Mouse (Mus musculus): Measurements from ENCODE around the gene Dnaaf2. TPM values are rescaled to one million over a fixed set of nuclear protein-coding genes. Genes with fewer than 3 reads are reported as not detected.
"Not testable (repeated sequence)": the region's sequence is repeated elsewhere in the genome, so short reads cannot be mapped to it uniquely, and the experiment has no call there.

Dnaaf2 gene
- polyA plus RNA-seq, 1 experiment from 2014 or later = 5.3 TPM

GRCm38 (mm10) chr12:69183583-69184308 is 14.5 kb downstream of the Dnaaf2 start, which contains the start of the genes Rpl36al and Mgat2:
Gene Rpl36al, minus strand, starts transcription at chr12:69184083.
Gene Mgat2, plus strand, starts transcription at chr12:69184157.
- H3K4me1 ChIP-seq (replicated peaks) = peaks cover 37% of the 10 kb centered on the region
- no peaks in the 10 kb centered on the region for H3K27me3 ChIP-seq
- peak within 1 kb of the TSS; percentile 93 for H3K27ac ChIP-seq (replicated peaks)
- H3K9ac ChIP-seq = peak within 1 kb of the TSS; percentile 90
- ATAC-seq (ENCODE audit: insufficient read depth) = peak; percentile 97
- no peaks in the 10 kb centered on the region for H3K9me3 ChIP-seq (replicated peaks)
- peak within 1 kb of the TSS; percentile 97 for H3K4me2 ChIP-seq
- peaks cover 40% of the 10 kb centered on the region for H3K36me3 ChIP-seq (replicated peaks)
- under 1% methylated on average over 84 of the region's 84 CpGs for WGBS (ENCODE audit: insufficient replicate concordance)
- H3K4me3 ChIP-seq (replicated peaks) = peak within 1 kb of the TSS; percentile 90

- Histone ChIP-seq H3K4me1 (replicated peaks) (peaks cover 23% of the 10 kb centered on the region), H3K27ac (replicated peaks) (no peak overlapping the region), H3K9me3 (replicated peaks) (no peaks in the 10 kb centered on the region), H3K9ac (no peak overlapping the region), H3K27me3 (no peaks in the 10 kb centered on the region), H3K4me3 (replicated peaks) (no peak overlapping the region), H3K36me3 (replicated peaks) (peaks cover 45% of the 10 kb centered on the region), H3K4me2 (no peak overlapping the region)
- 61% methylated on average over 4 of the region's 4 CpGs for WGBS (ENCODE audit: insufficient replicate concordance)
- ATAC-seq (ENCODE audit: insufficient read depth) = no peak
Observed at GRCm38 (mm10) chr12:69181800-69182199, 16.4 kb downstream of the Dnaaf2 start.

GRCm38 (mm10) chr12:69179371-69179770 is 18.9 kb downstream of the Dnaaf2 start:
- Histone ChIP-seq H3K4me3 (replicated peaks) (no peak overlapping the region), H3K36me3 (replicated peaks) (peaks cover 64% of the 10 kb centered on the region), H3K4me2 (no peak overlapping the region), H3K9ac (no peak overlapping the region), H3K9me3 (replicated peaks) (no peaks in the 10 kb centered on the region), H3K4me1 (replicated peaks) (peaks cover 6% of the 10 kb centered on the region), H3K27me3 (no peaks in the 10 kb centered on the region), H3K27ac (replicated peaks) (no peak overlapping the region)
- ATAC-seq (ENCODE audit: insufficient read depth) = no peak
- 66% methylated on average over 12 of the region's 12 CpGs for WGBS (ENCODE audit: insufficient replicate concordance)

- WGBS (ENCODE audit: insufficient replicate concordance) = 86% methylated on average over 3 of the region's 3 CpGs
Observed at GRCm38 (mm10) chr12:69177526-69177925, 20.7 kb downstream of the Dnaaf2 start.

GRCm38 (mm10) chr12:69175975-69176374 is 22.3 kb downstream of the Dnaaf2 start:
- H3K4me3 ChIP-seq (replicated peaks) = no peak overlapping the region
- no peaks in the 10 kb centered on the region for H3K9me3 ChIP-seq (replicated peaks)
- no peak overlapping the region for H3K27ac ChIP-seq (replicated peaks)
- 73% methylated on average over 3 of the region's 3 CpGs for WGBS (ENCODE audit: insufficient replicate concordance)
- H3K4me1 ChIP-seq (replicated peaks) = peaks cover 5% of the 10 kb centered on the region
- no peak overlapping the region for H3K4me2 ChIP-seq
- H3K27me3 ChIP-seq = no peaks in the 10 kb centered on the region
- peaks cover 79% of the 10 kb centered on the region for H3K36me3 ChIP-seq (replicated peaks)
- H3K9ac ChIP-seq = no peak overlapping the region
- ATAC-seq (ENCODE audit: insufficient read depth) = peak; percentile 24; the same call in 1 of the 2 replicates

More at GRCm38 (mm10) chr12:69177526-69177925, 20.7 kb downstream of the Dnaaf2 start:
- ATAC-seq (ENCODE audit: insufficient read depth) = no peak
- Histone ChIP-seq H3K4me1 (replicated peaks) (peaks cover 6% of the 10 kb centered on the region; the same call in 1 of the 2 replicates), H3K27ac (replicated peaks) (no peak overlapping the region), H3K36me3 (replicated peaks) (peaks cover 81% of the 10 kb centered on the region), H3K27me3 (no peaks in the 10 kb centered on the region), H3K4me2 (no peak overlapping the region), H3K9ac (no peak overlapping the region), H3K4me3 (replicated peaks) (no peak overlapping the region), H3K9me3 (replicated peaks) (no peaks in the 10 kb centered on the region)

- Histone ChIP-seq H3K4me1 (replicated peaks) (peaks cover 32% of the 10 kb centered on the region), H3K9me3 (replicated peaks) (no peaks in the 10 kb centered on the region), H3K27me3 (no peaks in the 10 kb centered on the region), H3K4me3 (replicated peaks) (no peak overlapping the region), H3K27ac (replicated peaks) (no peak overlapping the region), H3K4me2 (no peak overlapping the region), H3K36me3 (replicated peaks) (peaks cover 47% of the 10 kb centered on the region), H3K9ac (no peak overlapping the region)
- WGBS (ENCODE audit: insufficient replicate concordance) = 83% methylated on average over 2 of the region's 2 CpGs
- ATAC-seq (ENCODE audit: insufficient read depth) = no peak
Observed at GRCm38 (mm10) chr12:69171307-69171706, 26.9 kb downstream of the Dnaaf2 start.

GRCm38 (mm10) chr12:69168461-69169106 is 29.6 kb downstream of the Dnaaf2 start, which contains the start of gene Lrr1:
Gene Lrr1, plus strand, starts transcription at chr12:69168814.
- H3K9me3 ChIP-seq (replicated peaks) = no peaks in the 10 kb centered on the region
- peak within 1 kb of the TSS; percentile 84 for H3K9ac ChIP-seq
- H3K36me3 ChIP-seq (replicated peaks) = peaks cover 20% of the 10 kb centered on the region
- H3K4me1 ChIP-seq (replicated peaks) = peaks cover 42% of the 10 kb centered on the region
- peak; percentile 92 for ATAC-seq (ENCODE audit: insufficient read depth)
- H3K27ac ChIP-seq (replicated peaks) = peak within 1 kb of the TSS; percentile 86
- H3K27me3 ChIP-seq = no peaks in the 10 kb centered on the region
- peak within 1 kb of the TSS; percentile 98 for H3K4me3 ChIP-seq (replicated peaks)
- under 1% methylated on average over 40 of the region's 40 CpGs for WGBS (ENCODE audit: insufficient replicate concordance)
- peak within 1 kb of the TSS; percentile 94 for H3K4me2 ChIP-seq

- 6% methylated on average over 18 of the region's 18 CpGs for WGBS (ENCODE audit: insufficient replicate concordance)
- 0 out of 2 replicates have a peak, but pooled peaks have one; percentile 1 for ATAC-seq (ENCODE audit: insufficient read depth)
- H3K36me3 ChIP-seq (replicated peaks) = peaks cover 13% of the 10 kb centered on the region
- H3K9me3 ChIP-seq (replicated peaks) = no peaks in the 10 kb centered on the region
- H3K4me2 ChIP-seq = peak overlapping the region; percentile 94
- peak overlapping the region; percentile 98 for H3K4me3 ChIP-seq (replicated peaks)
- H3K27ac ChIP-seq (replicated peaks) = peak overlapping the region; percentile 86
- H3K27me3 ChIP-seq = no peaks in the 10 kb centered on the region
- H3K9ac ChIP-seq = peak overlapping the region; percentile 84
- peaks cover 42% of the 10 kb centered on the region for H3K4me1 ChIP-seq (replicated peaks)
Observed at GRCm38 (mm10) chr12:69167656-69168460, 30.4 kb downstream of the Dnaaf2 start.

- not testable (repeated sequence) for H3K36me3 ChIP-seq (replicated peaks); H3K9ac ChIP-seq; ATAC-seq (ENCODE audit: insufficient read depth); H3K9me3 ChIP-seq (replicated peaks); H3K27me3 ChIP-seq; H3K27ac ChIP-seq (replicated peaks)
- Histone ChIP-seq H3K4me3 (replicated peaks) (peak overlapping the region; percentile 98; the same call in 1 of the 2 replicates), H3K4me1 (replicated peaks) (peaks cover 42% of the 10 kb centered on the region), H3K4me2 (peak overlapping the region; percentile 94; the same call in 1 of the 2 replicates)
- WGBS (ENCODE audit: insufficient replicate concordance) = 77% methylated on average over 8 of the region's 8 CpGs
Observed at GRCm38 (mm10) chr12:69166861-69167581, 31.2 kb downstream of the Dnaaf2 start.

- 10% methylated on average over 3 of the region's 3 CpGs for WGBS (ENCODE audit: insufficient replicate concordance)
Observed at GRCm38 (mm10) chr12:69164904-69165303, 33.3 kb downstream of the Dnaaf2 start.

More at GRCm38 (mm10) chr12:69164904-69165303, 33.3 kb downstream of the Dnaaf2 start:
- Histone ChIP-seq H3K27me3 (no peaks in the 10 kb centered on the region), H3K4me2 (no peak overlapping the region), H3K9me3 (replicated peaks) (no peaks in the 10 kb centered on the region), H3K27ac (replicated peaks) (no peak overlapping the region), H3K4me1 (replicated peaks) (peaks cover 28% of the 10 kb centered on the region), H3K36me3 (replicated peaks) (no peaks in the 10 kb centered on the region), H3K9ac (no peak overlapping the region), H3K4me3 (replicated peaks) (no peak overlapping the region)
- ATAC-seq (ENCODE audit: insufficient read depth) = no peak

Measured in liver, embryonic 15.5 days (tissue).